Mouse (Mus musculus) adrenal gland, adult (tissue): ENCODE results near the gene Jade2.
A peak's percentile ranks its signal among the peaks of the same experiment; 100 is the strongest.

Experiments used
- DNase-seq, 2 experiments: peaks; one replicate each; pipeline ENCODE4 v3.0.0; 2022 to 2023; ENCODE audit warnings: low spot score in 1 of 2; ENCODE audit not compliant: inconsistent age in 2 of 2

Jade2 gene

GRCm38 (mm10) chr11:51857818-51858527 lies 520 bp upstream of the Jade2 start:
- peak; percentile 88 to 94 for DNase-seq

DNA sequence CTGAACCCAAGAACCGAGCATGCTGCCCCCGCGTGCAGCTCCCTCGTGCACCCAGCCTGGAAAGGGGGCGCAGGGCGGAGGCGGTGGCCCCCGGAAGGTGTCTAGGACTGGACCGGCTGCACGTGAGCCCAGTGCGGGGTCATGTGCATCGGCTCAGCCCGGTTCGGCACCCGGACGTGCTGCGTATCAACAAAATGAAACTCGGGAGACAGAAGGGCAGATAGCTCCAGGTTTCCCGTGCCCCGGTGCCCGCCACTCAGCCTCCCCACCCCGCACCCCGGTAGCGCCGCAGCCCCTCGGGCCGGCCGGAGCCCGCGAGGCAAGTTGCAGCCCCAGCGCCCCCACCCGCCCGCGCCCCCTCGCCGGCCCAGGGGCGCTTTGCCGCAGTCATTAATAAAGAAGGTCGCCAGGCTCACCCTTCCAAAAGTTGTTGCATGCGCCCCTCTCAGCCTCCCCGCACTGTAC lies 805 bp downstream of the Jade2 start:
- peak in 1 of 2 experiments; percentile 82 for DNase-seq

DNA sequence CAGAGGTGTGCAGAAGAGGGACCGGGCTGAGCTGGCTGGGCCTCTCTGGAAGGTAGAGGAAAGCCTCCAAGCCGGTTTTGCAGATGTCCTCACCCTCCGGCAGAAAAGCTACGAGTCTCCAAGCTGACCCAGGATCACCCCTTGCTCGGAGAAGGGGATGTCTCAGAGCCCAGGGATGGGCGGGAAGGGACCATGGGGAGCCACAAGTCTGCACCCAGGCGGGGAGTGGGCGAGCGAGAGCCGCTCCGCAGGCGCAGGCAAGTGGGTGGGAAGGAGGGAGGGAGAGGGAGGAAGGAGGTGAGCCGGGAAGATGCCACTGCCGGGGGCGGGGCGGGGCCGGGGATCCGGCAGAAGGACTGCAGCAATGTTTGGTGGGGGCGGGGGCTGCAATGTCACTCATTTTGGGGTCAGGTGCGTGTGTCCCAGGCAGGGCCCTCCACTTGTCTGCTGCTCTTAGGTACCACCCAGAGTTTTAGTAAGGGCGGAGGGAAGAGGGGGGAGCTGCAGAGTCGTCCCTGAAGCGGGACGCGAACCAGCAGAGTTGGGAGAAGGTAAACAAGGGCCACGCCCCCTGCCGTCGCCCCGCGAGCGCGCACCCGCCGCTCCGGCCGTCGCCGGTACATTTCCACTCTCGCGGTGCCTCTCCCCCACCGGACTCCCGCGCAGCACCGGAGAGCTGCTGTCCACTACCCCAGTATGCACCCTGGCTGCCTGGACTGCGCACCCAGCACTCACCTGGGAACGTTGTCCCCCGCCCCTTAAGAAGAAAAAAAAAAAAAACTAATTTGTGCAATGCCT lies 1.4 kb downstream of the Jade2 start:
- peak; percentile 89 to 95 for DNase-seq

- peak; percentile 85 to 93 for DNase-seq
These were observed 2.3 kb downstream of the Jade2 start for GRCm38 (mm10) chr11:51854981-51855817.

DNA sequence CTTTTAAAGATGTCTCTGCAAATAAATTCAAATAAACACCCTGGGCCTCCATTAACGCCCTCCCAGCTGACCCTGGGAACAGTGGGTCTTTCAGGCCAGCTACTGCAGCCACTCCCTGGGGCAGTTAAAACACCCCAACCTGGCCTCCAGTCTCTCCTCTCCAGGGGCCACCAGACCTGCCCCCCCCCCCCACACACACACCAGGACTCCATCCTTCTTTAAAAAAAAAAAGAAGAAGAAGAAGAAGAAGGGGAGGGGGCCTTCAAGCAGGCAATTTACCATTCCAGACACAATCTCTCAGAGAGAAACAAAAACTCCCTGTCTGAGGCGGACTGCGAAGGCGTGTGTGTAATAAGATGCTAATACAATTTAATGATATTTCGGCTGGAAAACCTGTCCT lies 4.9 kb downstream of the Jade2 start:
- no peak for DNase-seq

DNA sequence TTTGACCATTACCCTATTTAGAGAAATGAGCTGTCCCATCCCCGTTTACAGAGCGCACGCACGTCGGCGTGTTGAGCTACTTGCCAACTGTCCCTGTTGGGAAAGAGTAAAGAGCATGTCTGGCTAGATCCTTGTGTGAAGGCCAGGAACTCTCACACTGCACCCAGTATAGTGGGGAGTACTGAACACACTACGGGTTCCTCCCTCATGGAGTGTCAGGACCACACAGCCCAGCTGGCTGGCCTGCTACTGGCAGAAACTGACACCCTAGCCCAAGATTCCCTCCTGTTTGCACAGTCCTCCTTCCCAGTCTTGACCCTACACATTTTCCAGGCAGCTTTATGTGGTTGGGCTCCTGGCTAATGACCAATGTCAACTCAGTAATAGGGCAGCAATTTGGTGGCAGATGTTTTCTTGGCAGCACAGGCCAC lies 5.3 kb downstream of the Jade2 start:
- peak in 1 of 2 experiments; percentile 54 for DNase-seq

GRCm38 (mm10) chr11:51850741-51851330 lies 6.6 kb downstream of the Jade2 start:
- no peak for DNase-seq

- no peak for DNase-seq
These were observed 9.1 kb downstream of the Jade2 start for GRCm38 (mm10) chr11:51848324-51848723.

DNA sequence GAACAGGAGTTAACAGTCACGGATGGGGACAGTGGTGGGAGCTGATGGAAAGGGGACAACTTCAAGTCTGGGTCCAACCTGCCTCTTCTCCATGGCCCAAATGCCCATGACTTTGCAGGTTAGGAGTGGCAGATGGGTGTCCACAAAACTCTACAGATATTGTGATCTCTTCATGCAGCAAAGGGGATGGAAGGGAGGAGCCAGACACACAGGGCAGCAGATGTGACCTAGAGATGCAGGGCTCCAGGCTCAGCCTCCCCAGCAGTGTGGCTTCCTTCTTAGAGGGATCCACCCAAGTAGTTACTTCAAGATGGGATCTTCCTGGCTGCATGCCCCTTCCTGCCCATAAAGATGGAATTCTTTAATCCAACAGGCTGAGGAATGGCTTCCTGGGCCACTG lies 9.6 kb downstream of the Jade2 start:
- DNase-seq, result no peak

DNA sequence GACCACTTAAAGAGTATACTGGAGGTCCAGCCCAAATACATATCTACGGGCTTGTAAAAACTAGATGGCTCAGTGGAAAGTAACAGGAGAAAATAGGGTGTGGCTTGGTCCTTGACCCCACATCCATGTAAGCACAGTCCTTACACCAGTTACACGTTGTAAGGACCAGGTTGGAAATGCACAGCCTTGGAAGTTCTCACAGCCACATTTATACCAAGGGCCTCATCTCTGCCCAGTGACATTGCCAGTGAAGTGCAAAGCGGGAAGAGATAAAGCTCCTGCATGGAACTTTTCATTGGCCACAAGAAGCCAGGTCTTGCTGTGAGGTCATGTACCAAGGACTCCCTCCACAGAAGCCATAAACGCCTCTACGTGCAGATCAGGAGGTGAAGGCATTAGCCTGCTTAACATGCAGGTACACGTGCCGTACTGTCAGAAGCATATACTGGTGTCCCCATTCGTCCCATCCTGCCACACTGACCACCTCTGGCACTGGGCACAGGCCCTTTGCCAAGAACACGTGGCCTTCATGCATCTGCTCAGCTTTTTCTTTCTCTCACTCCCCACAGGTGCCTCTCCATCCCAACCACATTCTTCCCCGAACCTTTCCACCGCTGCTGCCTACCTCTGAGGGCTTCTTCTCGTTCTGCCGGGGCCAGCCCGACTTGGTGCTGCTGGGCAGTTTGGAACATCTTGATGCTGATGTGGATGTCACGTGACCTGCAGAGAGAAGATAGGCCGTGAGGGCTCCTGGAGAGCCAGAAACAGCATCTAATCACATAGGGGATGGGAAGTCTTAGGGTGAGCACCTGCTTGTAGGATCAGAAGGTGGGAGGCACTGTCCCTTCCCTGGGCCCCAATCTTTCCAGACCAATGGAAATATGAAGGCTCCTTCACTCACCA lies 11.2 kb downstream of the Jade2 start:
- no peak for DNase-seq

- no peak for DNase-seq
These were observed 12.8 kb downstream of the Jade2 start for GRCm38 (mm10) chr11:51844529-51845098.

GRCm38 (mm10) chr11:51843898-51844297 lies 13.6 kb downstream of the Jade2 start:
- DNase-seq, result no peak

GRCm38 (mm10) chr11:51843168-51843567 lies 14.3 kb downstream of the Jade2 start:
- no peak for DNase-seq

DNA sequence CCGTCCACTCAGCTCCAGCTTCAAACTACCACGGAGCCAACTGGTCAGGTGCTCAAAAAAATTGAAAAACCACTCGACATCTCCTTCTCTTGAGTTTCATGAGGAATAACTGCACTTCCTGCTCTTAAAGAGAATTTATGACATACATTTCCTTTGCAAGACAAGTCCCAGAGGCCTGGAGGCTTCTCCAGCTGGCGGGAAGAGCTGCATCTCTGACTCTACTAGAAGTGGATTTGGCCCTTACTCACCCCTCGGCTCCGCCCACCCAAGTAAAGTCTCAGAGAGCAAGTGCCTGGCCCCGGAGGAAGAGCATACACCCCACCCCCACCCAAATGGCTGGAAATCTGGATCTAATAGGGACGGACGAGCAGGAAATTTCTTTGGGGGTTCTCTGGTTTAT lies 16.3 kb downstream of the Jade2 start:
- no peak for DNase-seq

DNA sequence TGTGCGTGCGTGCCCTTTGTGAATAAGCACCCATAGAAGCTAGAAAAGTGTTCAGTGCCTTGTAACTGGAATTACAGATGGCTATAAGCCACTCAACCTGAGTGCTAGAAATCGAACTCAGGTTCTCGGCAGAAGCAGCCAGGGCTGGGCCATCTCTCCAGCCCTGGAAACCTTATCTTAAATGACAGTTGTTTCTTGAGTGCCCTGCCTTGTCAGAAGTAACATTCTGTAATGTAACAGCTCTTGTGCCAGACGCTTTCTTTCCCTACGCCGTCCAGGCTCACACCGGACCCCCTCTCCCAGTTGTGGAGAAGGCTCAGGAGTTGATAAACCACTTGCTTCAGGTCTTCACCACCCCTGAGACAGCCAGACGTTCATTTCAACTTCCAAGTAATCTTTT lies 16.8 kb downstream of the Jade2 start:
- DNase-seq, result no peak

GRCm38 (mm10) chr11:51839973-51840372 lies 17.5 kb downstream of the Jade2 start:
- no peak for DNase-seq

- DNase-seq, result no peak
These were observed 18.3 kb downstream of the Jade2 start for GRCm38 (mm10) chr11:51839106-51839505.

GRCm38 (mm10) chr11:51837164-51838153 lies 20.0 kb downstream of the Jade2 start:
- no peak for DNase-seq
